Mouse (Mus musculus) c-Kit-positive CD71-negative TER-119-negative erythroid progenitor cells, embryonic 14.5 days (primary cell): ENCODE results near the gene Faap24.

Experiments
- DNase-seq: peaks from one replicate; pipeline ENCODE4 v3.0.0-alpha.2; 2013; ENCODE audit warnings: low read depth

Gene Faap24

DNA sequence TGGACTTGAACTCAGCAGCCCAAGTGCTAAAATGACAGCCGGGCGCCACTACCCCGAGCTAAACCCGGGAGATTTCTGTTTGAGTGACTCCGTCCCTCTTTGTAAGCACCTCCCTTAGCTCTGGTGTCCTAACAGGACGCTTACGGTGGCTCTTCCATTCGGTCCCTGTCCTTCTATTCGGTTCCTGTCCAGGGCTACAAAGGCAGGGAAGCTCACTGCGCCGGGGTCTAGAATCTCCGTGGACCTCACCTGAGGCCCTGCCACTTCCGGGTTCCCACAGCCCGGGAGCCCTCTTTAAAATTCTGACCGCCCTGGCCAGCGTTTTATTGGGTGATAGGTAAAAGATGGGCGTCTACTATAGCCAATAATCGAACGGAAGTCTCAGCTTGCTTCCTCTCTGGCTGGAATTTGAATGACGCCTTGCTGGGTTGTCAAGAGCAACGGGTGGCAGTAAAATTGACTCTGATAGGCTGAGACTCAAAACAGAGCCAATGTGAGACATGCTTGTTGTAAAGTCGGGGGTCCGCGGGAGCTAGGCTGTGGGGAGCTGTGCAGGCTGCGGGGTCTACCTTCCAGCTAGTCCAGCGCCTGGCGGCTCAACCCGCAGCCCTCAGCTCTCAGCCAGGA, at the start of gene Faap24, which contains the start of gene Cep89:
TSS of gene Faap24 (minus strand) at position 295 of the 627 bp plus-strand sequence.
TSS of gene Cep89 (plus strand) at position 494 of the 627 bp plus-strand sequence.
- peak; percentile 97 for DNase-seq

DNA sequence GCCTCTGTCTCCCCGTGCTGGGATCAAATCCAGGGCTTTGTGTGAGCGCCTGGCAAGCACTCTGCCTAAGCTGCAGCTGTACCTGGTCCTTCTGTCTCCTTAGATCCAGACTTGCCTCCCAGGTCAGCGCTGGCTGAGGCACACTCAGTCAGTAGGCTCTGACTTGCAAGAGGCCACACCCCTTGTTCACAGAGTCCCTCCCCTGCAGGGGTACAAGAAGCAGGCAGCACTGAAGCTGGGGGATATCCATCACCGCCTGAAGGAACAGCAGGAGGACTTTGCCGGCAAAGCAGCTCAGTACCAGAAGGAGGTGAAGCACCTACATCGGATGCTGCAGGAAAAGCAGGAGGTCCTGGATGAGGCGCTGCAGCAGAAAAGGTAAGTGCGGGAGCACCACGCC, 38.6 kb upstream of the Faap24 start:
- no peak for DNase-seq

DNA sequence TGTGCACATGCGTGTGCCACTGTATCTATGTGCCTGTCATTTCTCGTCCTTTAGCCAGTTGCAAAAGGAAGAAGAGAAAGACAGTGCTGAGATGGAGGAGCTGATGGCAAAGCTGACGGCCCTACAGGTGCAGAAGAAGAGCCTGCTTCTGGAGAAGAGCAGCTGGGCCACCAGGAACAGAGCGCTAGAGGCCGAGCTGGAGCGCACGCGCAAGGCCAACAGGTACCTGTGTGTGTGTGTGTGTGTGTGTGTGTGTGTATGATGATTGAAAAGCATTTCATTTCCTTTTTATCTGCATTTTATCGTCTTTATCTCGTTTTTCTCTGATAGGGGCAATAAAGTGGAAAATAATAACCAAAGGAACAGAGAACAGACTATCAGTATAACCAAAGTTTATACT, 31.5 kb upstream of the Faap24 start:
- DNase-seq, result no peak

DNA sequence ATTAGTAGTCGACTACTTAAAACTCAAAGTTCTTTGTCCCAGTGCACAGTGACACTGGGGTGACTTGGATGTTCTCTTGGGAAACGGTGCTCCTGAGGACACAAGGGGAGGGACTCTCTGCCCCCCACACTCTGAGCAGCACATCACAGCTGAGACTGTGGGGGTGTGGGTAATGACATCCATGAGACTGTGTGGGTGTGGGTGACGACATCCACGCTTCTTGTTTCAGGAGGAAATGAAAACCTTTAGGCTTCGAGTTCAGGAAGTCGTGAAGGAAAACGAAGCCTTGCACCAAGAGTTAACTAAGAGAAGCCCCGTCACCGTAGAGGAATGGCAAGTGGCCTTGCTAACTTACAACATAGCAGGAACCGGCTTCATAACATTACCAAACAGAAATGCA, 26.4 kb upstream of the Faap24 start:
- peak; percentile 2 for DNase-seq

DNA sequence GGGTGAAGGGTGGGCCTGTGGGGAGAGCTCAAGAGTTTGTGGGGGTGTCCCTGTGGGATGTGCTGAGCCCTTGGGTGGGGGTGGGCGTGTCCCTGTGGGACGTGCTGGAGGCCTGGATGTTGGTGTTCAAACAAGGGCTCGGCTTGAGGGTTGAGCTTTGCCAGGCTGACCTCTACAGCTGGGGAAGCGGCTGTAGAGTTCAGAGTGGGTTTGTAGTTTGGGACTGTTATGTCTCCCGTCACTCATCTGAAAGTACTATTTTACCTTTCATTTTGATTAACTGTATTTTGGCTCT, 20.0 kb upstream of the Faap24 start:
- no peak for DNase-seq

DNA sequence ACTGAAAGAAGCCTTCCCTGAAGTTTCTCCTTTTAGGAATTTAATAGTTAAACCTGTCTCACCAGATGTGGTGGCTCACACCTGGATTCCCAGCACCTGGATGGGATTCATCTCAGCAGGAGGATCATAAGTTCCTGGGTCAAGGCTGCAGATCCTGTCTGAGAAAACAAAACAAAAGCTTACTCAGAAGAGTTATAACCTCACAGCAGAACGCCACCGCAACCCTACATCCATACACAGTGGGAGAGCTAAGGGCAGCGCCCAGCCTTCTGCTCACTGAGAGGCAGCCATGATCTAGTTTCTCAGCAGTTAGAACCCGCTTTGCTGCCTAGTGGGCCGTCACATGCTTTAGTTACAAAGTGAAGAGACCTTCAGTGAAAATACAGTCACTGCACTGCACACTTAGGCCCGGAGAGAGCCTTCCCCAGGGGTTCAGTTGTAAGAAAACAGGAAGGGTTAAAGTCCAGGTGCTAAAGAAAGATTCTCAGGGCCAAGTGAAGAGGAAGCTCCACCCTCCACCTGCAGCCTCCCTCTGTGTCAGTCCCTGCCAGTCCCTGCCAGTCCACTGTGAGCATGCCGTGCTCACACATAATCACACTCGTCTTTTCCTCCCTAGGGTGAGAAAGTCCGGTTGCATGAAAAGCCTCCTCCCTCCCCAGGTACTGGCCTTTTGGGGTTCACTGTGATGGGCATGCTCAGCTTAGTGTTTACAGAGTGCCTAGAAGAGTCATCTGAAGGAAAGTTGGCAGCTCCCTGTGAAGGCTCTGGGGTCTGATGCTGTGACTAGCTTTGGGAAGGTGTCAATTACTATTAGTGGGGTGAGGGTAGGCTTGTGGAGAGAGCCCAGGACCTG, 19.4 kb upstream of the Faap24 start:
- DNase-seq, result no peak

DNA sequence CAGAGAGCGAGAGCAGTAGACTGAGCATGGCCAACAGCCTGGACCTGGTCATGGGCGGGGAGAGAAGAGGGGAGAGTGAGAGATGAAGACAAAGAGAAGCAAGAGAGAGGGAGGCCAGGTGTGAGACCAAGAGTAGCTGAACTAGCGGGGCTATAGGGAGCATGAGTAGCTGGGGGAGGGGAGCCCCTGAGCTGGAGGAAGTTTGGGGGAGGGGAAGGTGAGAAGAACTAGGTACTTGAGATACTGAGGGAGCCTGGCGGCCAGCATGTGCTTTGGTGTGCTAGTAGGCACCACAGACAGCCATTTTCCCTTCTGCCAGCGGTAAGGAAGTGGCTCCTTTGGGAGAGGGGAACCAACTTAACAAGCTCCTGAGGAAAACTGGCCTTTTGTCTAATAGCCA, 18.6 kb upstream of the Faap24 start:
- no peak for DNase-seq

DNA sequence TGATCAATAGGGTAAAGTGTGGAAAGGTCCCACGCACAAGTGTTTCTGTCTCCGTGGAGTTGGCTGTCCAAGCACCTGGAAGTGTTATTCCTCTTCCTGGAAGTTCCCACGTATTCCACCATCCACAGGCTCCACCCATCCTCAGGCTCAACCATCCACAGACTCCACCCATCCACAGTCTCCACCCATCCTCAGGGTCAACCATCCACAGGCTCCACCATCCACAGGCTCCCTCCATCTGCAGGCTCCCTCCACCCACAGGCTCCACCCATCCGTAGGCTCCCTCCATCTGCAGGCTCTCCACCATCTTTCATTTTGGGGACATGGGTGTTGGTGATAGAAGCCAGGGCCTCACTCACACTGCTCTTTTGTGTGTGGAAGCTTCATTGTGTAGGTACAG, 4.5 kb upstream of the Faap24 start:
- DNase-seq, result no peak

DNA sequence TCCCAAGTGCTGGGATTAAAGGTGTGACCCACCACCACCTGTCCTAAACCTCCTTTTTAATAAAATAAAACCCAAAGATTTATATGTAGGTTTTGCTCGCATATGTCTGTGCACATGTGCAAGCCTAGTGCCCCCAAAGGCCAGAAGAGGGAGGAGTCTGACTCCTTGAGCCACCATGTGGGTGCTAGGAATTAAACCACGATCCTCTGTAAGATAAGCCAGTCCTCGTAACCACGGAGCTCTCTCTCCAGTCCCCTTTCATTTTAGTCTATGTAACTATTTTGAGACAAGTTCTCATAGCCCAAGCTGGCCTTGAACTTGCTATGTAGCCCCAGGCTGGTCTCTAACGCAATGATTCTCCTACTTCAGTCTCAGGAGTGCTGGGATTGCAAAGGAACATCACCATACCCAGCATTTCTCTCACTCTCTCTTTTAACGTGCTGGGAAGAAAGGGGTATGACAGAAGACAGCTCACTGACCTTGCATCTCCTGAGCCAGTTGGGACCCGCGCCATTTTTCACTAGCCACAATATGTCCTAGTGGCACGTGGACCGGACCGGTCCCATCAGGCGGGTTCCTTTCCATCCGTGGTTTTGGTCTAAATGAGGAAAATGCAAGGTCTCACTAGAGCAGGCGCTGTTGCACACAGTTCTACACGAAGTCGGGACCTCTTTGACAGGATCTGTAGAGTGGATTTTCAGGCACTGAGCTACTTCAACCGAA, 741 bp downstream of the Faap24 start:
- DNase-seq, result no peak

DNA sequence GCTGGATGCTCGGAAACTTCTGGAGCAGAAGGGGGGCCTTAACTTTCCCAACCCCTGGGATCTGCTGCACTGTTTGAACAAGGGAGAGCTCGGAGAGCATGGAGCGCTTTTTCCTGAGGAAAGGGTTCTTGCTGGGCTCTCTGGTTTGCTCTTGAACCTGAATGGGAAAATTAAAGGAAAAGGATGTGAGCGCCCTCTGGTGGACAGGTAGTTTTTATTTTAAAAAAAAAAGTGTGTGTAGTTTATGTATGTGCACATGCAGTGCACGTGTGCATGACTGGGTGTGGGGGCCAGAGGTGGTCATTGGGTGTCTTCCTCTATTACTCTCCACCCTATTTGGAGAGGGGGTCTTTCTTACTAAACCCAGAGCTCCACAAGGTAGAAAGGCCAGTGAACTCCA, 3.7 kb downstream of the Faap24 start:
- DNase-seq, result no peak

DNA sequence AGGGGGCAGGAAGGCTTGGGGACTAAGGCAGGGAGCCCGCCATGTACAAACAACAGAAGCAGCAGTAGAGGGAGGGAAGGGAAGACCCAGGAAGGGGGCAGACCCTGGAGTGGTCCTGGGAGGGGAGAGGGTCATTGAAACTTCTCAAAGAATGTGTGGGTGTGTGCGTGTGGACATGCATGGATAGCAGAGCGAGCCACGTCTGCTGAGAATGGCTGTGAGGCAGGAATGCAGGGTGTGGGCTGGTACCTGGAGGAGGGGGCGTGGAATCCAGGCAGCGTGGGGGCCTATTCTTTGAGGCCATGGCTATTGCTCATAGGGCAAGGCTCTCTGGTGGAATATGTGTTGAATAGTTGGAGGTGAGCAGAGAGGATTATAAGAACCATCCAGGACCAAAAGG, 7.9 kb downstream of the Faap24 start:
- DNase-seq, result no peak

DNA sequence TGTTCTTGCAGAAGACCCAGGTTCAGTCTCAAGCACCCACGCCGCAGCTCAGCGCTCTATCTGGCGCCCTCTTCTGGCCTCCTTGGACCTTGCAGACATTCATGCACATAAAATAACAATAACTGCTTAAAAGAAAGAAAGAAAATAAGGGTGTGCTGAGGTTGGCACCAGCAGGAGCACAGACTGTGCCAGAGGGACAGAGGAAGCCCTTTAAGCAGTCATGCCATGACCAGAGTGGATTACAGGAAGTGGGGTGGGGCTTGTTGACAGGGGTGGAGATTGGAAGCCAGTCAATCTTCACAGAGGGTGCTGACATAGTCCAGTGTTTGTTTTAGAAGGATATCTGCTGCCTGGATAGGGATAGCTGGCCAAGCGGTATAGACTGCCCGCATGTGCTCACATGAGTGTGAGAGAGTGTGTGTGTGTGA, 10.1 kb downstream of the Faap24 start:
- no peak for DNase-seq

DNA sequence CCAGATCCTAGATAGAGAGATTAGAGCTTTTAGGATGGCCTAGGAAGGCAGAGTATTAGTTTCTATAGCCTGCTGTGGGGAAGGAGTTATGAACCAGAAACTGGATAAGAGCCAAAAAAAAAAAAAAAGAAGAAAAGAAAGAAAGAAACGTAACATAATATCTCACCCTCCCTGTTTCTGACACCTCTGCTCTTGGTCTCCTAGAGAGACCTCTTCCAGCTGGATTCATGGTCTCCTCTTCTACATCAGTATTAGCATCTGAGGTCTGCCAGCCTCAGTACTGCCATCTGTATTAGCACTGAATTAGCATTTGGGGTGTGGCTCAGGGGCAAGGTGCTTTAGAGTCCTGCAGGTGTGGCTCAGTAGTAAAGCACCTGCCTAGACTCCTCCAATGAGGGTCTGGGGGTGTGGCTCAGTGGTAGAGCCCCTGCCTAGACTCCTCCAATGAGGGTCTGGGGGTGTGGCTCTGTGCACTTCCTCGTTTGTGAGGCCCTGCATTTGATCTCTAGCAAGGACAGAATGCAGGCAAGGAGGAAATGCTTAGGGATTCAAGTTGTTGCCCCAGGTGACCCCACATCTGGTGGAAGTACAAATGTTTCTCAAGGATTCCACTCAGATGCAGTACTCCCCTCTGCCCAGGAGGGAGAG, 13.8 kb downstream of the Faap24 start:
- DNase-seq, result no peak

DNA sequence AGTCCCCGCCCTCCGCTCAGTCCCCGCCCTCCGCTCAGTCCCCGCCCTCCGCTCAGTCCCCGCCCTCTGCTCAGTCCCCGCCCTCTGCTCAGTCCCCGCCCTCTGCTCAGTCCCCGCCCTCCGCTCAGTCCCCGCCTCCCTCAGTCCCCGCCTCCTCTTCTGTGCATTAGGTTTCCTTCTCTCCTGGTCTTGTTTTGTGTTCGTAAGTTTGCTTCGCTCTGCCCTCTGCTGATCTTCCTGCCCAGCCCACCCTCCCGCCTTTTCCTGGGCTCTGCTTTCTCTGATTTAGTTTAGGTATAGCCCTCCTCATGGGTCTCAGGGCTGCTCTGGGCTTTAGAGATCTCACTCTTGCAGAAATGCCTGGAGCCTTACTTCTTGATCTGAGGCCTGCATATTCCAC, 14.8 kb downstream of the Faap24 start:
- DNase-seq, result no peak

DNA sequence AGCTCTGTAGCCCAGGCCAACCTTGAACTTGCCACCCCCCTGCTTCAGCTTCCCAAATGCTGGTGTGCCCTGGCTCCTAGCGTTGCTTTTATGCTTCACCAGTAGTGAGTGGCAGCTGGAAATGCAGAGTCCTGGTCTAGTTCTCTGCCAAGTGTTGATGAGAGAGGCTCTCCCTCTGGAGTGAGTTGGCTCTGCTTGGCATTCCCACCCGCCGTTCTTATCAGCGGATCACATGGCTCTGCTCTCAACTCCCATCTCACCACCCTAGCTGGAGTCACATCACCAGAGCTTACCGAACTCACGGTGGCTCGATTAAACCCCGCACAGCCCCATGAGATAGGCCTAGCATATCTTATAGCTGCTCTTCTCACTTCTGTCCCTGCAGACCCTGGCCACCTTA, 16.3 kb downstream of the Faap24 start:
- DNase-seq, result no peak

DNA sequence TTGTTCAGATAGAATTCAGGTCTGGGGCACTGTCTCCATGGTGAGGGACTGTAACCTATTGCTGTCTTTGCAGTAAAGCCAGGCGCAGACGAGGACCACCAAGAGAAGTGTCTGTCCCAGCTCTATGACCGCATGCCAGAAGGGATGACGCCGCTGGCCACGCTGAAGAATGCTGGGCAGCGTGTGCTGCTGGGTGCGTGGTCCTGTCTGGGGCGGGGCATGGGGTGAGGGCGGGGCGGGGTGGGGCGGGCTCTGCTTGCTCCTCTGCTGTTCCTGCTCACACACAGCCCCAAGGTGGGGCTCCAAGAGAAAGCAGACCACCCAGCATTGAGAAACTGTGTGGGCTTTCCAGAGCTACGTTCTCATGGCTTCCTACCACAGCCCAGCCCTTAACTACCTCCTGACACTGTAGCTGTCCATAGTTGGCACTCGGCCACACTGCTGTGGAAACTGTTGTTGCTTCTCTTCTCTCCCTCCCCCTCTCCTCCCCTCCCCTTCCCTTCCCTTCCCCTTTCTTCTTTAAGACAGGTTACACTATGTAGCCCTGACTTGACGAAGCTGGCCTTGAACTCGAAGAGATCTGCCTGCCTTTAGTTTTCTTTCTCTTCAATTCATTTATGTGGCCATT, 17.0 kb downstream of the Faap24 start:
- DNase-seq, result no peak

DNA sequence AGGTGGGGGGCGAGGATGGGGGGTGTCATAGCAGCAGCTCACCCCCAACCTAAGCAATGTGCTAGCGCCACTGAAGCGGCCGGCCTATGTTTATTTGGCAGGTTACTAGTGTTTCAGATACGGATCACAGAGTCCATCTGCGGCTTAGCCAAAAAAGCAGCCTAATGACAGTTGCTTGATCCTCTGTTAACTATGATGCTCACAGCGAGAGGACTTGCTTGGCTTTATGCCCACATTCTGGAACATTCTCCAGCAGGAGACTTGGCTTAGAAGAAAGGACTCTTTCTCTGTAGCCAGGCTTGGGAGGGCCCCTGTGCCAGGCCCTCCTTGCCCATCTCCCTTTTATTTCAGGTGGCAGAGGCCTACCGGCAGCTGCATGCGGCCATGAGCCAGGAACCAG, 20.0 kb downstream of the Faap24 start:
- DNase-seq, result no peak

DNA sequence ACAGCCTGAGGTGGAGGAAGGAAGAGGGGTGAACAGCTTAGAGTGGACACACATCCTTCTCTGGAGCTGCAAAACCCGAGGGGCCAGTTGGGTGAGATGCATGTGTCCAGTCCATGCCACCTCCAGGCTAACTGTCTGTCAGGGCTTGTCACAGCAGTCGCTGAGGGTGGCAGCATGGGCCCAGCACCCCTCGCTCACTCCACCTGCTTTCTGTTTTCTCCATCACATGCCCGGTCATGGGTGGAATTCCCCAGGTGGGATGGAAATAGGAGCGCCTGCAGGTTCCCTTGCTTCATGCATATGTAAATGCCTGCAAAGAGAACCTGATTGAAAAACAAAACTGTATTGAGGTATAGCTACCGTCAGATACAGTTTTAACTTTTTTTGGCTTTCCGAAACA, 22.4 kb downstream of the Faap24 start:
- no peak for DNase-seq

DNA sequence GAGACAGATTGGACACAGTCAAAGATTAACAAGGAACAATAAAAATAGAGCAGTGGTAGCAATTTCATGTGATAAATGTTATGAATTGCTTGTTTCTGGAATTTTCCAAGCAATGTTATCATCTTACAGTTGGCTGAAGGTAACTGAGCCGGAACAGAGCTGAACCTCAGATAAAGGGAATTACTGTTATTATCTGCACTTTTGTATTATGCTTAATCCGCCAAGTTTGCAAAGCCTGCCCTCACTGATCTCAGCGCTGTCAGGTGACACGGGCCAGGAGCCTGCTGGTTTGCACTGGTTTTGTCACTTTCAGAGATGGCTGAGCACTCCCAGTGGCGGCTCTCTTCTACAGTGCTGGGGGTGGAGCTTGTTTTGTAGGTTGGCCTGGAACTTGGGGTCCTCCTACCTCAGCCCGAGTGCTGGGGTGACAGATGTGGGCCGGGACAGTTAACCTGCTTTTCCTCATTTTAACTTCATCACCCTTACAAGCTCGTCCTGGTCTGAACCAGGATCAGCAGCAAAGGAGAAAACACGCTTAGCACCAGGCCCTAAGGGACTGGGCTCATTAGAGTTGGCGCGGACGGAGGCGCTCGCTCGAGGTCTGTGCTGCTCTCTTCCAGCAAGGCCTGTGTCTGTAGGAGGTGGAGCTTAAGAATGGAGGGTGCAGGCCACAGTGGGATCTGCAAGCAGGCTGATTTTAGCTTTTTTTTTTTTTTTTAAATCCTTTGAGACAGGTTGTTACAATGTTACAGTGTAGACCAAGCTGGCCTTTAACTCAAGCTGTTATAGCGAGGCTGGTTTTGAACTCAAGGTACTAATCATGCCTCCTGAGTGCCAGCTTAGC, 23.3 kb downstream of the Faap24 start:
- no peak for DNase-seq

DNA sequence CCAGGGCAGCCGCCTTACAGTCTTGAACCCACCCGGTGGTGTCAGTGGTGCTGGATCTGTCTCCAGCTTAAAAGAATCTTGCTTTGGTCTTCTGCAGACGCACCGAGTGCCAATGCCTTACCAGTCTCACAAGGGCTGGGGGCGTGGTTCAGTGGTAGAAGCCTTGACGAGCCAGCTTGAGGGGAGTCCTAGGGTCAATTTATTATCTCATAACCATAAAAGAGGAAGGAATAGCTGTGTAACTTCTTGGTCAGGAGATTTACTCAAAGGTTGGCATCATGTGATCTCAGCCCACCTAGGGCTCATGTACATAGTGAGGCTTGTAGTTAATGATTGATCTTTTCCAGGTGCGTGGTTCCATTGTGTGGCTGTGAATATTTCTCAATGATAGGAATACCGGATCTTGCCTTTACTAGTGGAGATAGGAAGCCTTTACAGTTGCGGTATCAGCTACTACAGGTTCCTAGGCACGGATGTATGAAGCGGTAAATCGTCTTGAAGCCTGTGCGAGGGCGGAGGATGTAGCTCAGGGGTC, 24.1 kb downstream of the Faap24 start:
- DNase-seq, result no peak

DNA sequence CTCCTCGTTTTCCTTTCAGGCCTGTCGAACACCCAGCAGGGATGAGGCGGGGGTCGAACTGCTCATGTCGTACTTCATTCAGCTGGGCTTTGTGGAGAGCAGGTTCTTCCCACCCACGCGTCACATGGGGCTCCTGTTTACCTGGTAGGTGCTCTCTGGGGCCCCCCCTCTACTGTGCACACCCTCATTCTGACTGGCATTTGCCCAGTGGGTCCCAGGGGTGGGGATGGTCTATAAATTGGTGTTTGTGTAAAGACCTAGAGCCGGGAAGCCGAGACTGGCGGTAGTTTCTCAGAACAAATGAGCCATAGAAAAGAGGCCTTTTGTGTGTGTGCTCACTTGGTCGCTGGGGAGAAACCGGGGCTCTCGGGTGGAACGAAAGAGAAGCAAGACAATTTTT, 25.5 kb downstream of the Faap24 start:
- DNase-seq, result no peak
